Mouse (Mus musculus): ENCODE measurements around the gene Dctpp1.

Gene Dctpp1

DNA sequence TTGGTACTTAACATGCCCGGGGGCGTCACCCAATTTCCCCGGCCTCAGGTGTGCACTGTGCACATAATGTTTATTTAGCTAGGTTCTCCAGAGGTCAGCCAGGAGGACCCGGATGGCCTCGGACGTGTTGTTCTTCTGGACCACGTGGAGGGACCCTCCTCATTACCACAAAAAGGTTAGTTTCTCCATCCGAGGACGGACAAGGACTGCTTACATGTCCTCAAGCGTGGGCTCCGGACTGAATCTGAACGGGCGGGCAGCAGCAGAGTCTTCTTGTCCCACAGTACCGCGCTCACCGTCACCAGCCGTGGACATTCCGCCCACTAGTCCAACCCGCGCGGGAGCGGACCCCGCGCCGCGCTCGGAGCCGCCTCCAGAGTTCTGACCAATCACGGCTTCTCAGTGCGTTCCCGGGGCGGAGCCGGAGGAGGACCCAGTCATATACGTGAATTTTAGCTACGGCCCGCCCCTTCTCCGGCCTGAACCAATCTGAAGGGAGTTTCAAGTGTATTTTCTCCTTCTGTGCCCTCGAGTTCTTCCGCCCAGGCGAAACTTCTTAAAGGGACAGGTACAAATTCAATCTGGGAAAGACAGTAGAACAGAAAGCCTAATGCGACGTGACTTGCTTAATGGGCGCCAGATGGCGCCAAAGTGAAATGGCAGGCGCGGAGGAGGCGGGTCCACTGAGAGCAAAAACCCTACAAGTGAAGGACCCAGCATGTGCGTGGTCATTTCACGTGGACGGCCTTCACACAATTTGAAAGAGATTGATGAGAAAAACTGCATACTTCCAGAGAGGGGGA, at the start of gene Dctpp1:
Gene Dctpp1, minus strand, starts transcription at position 401 of the 803 bp plus-strand sequence.
- in situ Hi-C loops (cut with MboI, MseI): no loop called here

DNA sequence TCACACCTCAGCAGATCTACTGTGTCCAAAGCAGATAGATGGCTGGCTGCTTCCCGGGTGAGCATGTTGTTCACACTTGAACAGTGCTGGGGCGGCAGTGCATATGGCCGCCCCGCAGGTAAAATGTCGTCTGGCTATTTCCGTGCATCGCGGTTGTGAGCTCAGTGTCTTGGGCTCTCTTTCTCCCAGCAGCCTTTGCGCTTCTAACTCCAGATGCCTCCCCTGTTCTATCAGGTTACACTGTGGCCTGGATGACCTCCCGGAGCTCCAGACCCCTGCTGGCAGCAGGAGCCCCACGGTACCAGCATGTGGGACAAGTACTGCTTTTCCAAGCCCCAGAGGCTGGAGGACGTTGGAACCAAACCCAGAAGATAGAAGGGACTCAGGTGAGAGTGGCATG, 49.4 kb upstream of the Dctpp1 start:
- in situ Hi-C loops (cut with MboI, MseI): loop anchor here (10.0 to 25.0 kb wide), 2 partner anchors 227 to 755 kb away; no protein-coding TSS in a partner anchor

DNA sequence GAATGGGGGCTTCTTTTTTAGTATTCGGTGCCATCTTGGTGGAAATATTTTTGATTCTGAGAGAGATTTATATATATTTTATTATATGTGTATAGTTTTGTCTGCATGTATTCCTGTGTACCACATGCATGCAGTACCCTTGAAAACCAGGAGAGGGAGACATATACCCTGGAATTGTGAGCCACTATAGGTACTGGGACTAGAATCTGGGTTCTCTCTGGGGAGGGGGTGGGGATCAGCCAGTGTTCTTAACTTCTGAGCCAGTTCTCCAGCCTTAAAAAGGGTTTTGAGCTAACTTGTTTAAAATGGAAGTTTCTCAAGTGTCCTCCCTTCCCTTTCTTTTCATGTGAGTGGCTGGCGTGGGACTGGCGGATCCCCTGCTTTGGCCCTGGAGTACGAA, 48.4 kb upstream of the Dctpp1 start:
- in situ Hi-C loops (cut with MboI, MseI): loop anchor here (25.0 kb wide), 1 partner anchor 228 kb away; no protein-coding TSS in a partner anchor

DNA sequence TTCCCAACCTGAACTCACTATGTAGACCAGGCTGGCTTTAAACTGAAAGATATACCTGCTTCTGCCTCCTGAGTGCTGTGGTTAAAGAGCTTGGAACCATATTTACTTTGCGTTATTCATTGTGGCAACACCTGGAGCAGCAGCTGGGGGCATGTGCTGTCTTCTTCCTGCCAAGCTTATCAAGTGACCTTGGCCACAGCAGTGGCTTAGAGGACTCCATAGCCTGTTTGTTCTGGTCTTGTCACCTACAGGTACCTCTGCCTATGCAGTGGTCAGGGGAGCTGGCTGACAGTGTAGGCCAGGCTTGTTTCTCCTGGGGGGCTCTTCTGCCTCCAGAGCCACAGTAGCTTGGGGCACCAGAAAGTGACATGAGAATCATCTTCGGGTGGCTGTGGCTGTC, 47.9 kb upstream of the Dctpp1 start:
- in situ Hi-C loops (cut with MboI, MseI): loop anchor here (25.0 kb wide), 1 partner anchor 229 kb away; no protein-coding TSS in a partner anchor

DNA sequence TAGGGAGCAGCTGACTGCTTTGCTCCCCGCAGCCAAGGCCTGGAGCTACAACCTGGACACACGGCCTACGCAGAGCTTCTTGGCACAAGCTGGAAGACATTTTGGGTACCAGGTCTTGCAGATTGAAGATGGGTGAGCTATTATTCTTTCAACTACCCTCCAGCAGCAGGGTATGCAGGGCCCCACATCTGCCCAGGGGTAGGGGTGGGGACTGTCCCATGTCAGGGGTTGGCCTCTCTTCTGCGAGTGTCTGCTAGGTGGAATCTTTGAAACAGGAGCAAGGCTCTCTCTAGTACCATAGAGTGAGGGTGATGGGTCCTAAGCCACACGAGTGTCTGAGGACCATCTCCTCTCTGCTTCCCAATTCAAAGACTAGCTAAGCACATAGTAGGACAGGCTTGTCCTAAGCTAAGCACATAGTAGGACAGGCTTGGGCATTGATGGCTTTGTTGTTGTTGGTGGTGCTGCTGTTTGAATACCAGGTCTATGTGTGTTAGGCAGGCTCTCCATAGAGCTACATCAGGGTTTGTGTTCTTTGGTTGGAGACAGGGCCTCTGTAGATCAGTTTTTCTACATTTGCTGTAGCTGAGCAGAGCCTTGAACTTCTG, 37.2 kb upstream of the Dctpp1 start:
- in situ Hi-C loops (cut with MboI, MseI): no loop called here

DNA sequence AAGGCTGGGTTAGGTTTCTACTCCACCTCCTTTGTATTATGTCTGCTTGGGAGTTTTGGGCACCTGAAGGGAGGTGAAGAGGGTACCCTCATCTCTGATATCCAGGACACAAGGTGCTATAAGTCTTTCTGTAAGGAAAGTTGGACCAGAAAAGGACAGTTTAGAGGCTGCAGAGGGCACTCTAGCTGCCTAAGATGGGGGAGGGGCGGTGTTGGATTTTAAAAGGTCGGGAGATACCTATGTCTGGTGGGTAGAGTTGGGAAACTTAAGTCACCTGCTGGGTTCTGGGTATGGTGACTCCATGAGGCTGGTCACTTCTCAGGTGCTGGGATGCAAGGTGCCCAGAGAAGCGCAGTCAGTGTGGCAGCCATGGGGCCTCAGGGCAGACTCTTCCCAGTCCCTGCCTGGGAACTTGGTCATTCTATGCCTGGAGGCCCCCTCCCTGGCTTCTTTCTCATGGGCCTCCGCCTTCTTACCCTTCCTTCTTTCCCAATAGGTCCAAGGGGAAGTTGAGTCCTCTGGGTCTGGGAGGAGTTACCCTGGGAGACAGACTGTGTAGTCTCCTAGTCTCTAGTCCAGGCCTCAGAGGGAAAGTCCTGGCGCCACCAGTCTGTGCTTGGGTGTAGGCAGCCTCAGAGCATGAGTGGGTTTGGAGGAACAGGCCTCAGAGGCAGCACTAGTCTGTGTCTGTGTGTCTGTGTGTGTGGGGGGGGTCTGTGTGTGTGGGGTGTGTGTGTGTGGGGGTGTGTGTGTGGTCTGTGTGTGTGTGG, 36.5 kb upstream of the Dctpp1 start:
- in situ Hi-C loops (cut with MboI, MseI): no loop called here

DNA sequence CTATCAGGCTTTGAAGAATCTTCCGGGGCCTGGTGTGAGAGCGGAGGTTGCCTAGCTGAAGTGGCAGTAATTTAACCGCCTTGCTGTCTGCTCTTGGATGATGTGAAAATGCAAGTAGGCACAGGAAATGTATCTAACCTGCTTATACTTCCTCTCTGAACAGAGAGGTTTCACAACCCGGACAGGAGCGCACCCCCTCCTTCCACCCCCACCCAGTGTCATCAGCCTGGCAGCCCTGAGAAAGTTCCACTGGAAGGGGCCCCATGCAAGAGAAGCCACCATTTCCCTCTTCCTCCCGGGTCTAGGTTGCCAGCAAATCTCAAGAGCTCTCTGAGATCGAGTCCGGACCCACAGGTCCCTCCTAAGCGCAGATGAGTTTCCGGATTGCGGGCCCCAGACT, 35.6 kb upstream of the Dctpp1 start, which contains the start of gene Itgal:
Gene Itgal, plus strand, starts transcription at position 163 of the 400 bp plus-strand sequence.
- in situ Hi-C loops (cut with MboI, MseI): no loop called here

DNA sequence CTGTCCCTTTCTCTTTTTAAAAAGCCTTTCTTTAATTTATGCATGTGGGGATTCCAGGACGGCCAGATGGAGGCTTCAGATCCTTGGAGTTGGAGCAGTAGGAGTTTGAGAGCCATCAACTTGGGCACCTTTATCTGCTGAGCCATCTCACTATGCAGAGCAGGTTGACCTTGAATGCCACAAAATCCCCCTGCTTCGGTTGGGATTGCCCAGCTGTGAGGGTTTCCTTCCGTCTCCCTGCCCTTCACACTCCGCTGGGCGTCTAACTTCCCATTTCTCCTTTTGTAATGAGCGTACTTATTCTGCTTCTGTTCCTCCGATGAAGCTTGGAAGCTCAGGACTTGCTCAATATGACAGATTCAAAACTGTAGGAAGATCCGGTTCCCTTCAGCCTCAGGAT, 29.6 kb upstream of the Dctpp1 start:
- in situ Hi-C loops (cut with MboI, MseI): no loop called here

DNA sequence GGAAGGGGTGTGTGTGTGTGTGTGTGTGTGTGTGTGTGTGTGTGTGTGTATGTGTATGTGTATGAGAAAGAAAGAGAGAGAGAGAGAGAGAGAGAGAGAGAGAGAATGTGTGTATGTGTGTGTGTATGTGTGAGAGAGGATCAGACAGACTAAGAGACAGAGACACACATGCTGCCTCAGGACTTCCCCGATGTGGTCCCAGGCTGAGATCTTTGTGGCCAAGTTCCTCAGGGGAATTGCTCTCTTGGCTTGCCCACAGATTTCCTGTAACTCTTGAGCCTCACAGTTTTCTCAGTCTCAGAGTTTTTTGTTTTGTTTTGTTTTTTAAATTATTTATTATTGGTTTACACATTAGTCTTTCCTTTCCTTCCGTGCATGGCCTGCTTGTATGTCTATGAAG, 28.8 kb upstream of the Dctpp1 start:
- in situ Hi-C loops (cut with MboI, MseI): no loop called here

DNA sequence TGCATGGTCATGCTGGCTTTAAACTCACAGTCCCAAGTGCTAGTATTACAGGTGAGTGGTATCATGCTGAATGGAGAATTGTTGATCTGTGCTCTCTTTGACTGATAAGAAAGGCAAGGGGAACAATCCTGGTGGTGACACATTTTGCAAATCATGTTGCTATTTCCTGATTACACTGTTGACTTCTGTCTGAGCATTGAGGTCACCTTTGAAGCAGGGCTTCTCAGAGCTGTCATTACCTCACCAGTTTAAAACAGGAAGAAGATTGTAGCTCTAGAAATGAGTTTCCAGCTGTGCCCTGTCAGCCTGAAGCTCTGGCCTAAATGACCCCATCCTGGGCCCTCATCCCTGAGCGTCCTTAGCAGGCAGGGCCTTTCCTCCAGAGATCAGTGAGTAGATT, 27.4 kb upstream of the Dctpp1 start:
- in situ Hi-C loops (cut with MboI, MseI): no loop called here

DNA sequence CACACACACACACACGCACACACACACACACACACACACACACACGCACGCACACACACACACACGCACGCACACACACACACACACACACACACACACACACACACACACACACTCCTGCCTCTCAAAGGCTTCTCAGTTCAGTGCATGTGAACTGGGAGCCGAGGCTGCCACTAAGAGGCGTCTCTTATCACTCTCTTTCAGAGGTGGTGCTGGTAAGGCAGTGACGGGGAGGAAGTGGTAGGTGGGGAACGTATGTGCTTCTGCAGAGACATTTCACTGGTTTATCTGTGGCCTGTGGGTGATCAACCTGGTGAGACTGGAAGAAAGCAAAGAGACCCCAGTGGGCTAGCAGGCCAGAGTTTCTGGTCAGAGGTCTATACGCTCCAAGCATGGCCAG, 24.6 kb upstream of the Dctpp1 start:
- in situ Hi-C loops (cut with MboI, MseI): no loop called here

DNA sequence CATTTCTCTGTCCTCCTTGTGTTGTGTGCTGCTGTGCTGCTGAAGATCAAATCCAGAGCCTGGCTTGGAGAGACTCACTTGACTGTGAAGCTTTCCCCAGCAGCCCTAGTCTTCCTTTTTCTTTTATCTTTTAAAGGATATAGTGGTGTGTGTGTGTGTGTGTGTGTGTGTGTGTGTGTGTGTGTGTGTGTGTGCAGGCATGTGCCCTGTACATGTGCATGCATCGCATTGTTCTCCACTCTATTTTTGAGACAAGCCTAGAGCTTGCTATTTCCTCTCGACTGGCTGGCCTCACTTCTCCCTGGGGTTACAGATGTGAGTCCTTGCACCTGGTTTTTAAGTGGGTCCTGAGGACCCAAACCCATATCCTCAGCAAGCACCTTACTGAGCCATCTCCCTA, 21.7 kb upstream of the Dctpp1 start:
- in situ Hi-C loops (cut with MboI, MseI): no loop called here

DNA sequence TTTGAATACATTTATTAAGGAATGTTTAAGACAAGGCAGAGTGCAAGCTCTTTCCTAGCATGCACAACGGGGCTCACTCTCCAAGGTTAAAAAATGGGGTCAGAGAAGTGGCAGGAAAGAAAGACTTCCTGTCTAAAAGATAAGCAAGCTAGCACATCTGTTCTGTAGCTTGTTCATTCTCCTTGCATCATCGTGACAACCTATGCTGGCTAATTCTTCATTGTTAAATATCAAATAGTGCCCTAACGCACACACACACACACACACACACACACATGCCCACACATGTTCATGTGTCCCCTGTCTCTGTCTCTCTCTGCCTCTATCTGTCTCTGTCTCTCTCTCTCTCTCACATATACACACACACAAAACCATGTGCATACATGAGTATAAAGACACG, 20.6 kb upstream of the Dctpp1 start:
- in situ Hi-C loops (cut with MboI, MseI): no loop called here

DNA sequence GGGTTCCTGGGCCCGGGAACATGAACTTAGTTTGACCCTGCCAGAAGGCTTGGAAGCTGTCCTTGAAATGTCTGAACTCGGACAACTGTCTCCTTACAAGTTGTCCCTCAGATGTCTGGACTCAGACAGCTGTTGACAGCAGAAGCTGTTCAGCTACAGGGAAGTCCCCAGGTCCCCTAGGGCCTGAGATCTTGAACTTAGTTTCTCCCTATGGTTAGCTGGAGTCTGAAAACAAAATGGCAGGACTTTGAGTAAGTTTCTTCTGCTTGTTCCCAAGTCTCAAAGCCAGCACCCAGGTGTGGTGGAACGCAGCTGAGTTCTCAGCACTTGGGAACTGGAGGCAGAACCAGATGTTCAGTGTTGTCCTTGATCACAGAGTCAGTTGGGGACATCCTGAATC, 19.6 kb upstream of the Dctpp1 start:
- in situ Hi-C loops (cut with MboI, MseI): no loop called here

DNA sequence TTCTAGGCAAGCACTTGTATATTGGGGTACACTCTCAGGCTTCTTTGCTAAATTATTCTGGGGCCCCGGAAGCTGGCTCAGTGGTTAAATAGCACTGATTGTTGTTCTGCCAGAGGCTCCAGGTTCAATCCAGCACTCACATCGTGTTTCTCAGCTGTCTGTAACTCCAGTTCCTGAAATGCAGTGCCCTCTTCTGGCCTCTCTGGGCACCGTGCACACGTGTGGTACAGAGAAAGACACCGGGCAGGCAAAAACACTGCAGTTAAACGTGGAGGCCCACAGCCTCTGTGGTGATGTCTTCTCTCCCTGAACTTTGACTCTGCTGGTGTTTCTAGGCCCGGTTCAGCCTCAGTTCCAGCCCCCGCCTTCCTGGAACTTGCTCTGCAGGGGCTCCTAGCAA, 17.8 kb upstream of the Dctpp1 start:
- in situ Hi-C loops (cut with MboI, MseI): no loop called here

DNA sequence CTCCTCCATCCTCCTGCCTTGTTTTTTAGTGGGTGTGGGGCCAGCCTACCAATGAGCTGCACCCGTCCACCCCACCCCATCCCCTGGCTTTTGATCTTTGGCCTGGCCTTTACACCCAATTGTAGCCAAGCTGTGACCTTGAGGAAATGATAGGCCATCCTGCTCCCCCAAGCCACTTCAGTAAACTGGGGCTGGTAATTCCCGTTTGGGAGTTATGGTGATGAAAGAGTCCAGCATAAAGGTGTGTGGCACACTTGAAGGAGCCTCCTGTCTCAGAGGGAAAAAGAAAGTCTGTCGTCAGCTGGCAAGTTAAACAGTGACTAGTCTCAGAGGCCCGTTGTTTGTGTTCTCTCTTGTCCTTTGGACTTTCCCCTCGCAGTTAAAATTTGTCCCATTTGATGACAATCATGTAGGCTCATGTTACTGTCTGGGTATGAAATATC, 16.0 kb upstream of the Dctpp1 start:
- in situ Hi-C loops (cut with MboI, MseI): no loop called here

DNA sequence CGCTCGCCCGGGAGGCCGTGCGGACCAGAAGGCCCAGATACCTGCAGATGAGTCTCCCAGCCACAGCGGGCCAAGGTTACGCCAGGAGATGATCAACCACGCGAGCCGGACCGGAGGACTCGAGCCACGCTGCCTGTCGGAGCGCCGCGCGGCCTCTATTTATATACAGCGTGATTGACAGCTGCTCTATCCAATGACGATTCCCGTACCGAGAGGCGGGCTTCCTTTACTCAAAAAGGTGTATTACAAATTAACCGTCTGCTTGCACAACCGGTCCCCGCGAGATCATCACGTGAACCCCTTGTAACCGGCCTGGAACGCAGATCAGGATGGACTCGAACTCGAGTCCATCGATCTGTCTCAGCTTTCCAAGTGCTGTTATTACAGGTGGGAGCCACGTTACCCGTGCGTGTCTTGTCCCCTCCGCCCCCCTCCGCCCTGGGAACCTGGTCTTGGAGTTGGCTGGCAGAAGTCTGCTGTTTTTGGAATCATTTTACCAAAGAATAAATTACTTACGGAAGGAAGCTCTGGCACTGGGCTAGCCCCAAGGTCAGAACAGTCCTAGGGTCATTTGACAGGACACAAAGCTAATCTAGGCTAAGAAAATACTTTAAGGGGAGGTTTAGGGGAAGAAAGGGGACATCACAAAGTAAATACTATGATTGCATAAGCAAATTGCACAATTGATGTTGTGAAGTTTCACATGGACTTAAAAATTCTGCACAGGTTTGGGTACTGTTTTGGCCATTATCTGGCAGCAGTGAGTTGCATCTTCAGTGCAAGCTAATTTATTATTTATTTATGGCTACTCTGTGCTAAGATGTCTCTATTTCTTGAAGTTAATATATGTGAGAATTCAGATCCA, 13.6 kb upstream of the Dctpp1 start, which contains the start of gene Sephs2:
Gene Sephs2, minus strand, starts transcription at position 131 of the 865 bp plus-strand sequence.
- in situ Hi-C loops (cut with MboI, MseI): no loop called here

DNA sequence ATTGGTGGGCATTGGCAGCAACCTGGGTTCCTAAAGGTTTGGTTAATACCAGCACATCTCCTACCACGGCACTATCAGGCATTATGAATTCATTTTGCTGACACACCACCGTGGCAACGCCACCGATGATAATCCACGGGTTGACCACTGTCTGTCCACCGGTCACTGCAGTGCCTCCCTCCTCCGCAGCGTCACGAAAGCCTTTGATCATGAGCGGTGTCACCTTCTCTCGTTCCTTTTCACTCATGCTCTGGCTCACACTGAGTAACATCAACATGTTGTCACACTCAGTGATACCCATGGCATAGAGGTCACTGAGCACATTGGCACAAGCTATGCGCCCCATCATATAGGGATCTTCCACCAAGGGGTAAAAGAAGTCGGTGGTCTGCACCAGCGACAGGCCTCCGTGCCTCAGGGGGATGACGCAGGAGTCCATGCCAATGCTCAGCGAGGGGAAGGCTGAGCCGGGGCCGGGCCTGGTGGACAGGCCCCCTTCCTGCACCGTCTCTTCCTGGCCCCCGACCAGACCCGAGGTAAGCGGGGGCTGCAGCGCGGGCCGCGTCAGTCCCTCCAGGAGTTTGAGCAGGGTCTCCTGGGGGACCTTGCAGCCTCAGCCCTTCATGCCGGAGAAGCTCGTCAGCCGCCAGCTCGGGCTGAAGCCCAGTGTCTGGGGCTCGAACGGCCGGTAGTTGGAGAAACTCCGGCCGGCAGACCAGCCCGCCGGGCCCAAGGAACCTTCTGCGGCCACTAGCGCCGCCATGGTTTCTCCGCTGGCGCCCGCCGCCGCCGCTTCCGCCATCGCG, 12.8 kb upstream of the Dctpp1 start:
- in situ Hi-C loops (cut with MboI, MseI): no loop called here

DNA sequence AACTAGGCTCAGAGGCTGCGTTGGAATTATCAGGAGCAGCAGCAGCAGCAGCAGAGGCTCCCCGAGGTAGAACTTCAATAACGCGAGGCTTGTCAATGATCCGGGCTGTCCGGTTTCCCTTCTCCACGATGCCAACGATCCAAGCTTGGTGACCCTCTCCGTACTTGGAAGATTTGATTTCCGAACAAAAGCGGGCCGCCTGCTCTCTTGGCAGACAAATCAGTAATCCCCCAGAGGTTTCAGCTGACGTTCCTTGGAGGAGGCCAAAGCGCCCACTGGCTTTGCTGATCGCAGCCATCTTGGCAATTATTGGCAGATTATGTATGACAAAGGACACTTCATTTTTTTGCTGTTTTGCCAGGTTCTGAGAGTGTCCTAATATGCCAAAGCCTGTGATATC, 12.1 kb upstream of the Dctpp1 start:
- in situ Hi-C loops (cut with MboI, MseI): no loop called here

DNA sequence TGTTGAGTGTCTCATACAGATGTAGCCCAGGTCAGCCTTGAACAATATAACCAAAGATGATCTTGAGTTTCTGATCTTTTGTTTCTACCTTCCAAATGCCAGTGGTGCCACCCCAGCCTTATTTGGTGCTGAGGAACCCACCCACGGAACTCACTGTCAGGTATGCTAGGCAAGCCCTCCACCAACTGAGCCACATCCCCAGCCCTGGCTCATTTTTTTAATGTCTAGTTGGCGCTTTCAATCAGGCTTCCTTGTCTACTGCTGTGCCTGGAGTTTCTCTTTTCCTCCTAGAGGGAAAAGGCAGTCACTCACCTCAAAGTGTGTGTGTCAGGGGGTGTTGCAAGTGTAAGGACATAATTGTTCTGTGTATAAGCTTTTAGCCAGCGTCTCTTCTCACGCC, 10.6 kb upstream of the Dctpp1 start:
- in situ Hi-C loops (cut with MboI, MseI): no loop called here
